Mouse (Mus musculus) macrophage (primary cell): ENCODE measurements around the gene Mrtfb. TPM values are rescaled to one million over a fixed set of nuclear protein-coding genes. Genes with fewer than 3 reads are reported as not detected.

Source experiments
- H3K27ac ChIP-seq: fragments of 350-480 bp; formaldehyde crosslinking; 2 replicates; pipeline ENCODE4 v1.9.0; 2021
- H3K36me3 ChIP-seq: fragments of 350-480 bp; formaldehyde crosslinking; 2 replicates; pipeline ENCODE4 v1.9.0; 2021; ENCODE audit errors: inconsistent target
- H3K4me3 ChIP-seq: fragments of 350-480 bp; formaldehyde crosslinking; 2 replicates; pipeline ENCODE4 v1.9.0; 2021; ENCODE audit errors: inconsistent target
- H3K79me2 ChIP-seq: fragments of 350-480 bp; formaldehyde crosslinking; 2 replicates; pipeline ENCODE4 v1.9.0; 2021; ENCODE audit errors: inconsistent target
- WGBS: methylation state at CpG from one replicate; pipeline ENCODE4 v1.1.7; 2026; ENCODE audit warnings: inconsistent platforms; ENCODE audit not compliant: missing documents; 5-methylcytosine and 5-hydroxymethylcytosine counted together
- polyA plus RNA-seq: library from polyadenylated mRNA; stranded (reverse); fragments of 250-400 nt; gene quantifications from 3 replicates; pipeline ENCODE4 v1.2.4, GENCODE M21; 2018; ENCODE audit warnings: inconsistent platforms

Gene Mrtfb
- polyA plus RNA-seq, 1 experiment from 2014 or later: 27.0 TPM

- peaks cover 36% of the 10 kb centered on the region for H3K36me3 ChIP-seq
- 98% methylated on average over 6 of the region's 6 CpGs for WGBS
- H3K27ac ChIP-seq: no peak overlapping the region
- no peaks in the 10 kb centered on the region for H3K79me2 ChIP-seq
- H3K4me3 ChIP-seq: no peak overlapping the region
Observed at GRCm38 (mm10) chr16:13415465-13415864, 159.2 kb downstream of the Mrtfb start.

- Histone ChIP-seq H3K36me3 (peaks cover 26% of the 10 kb centered on the region), H3K4me3 (no peak overlapping the region), H3K79me2 (no peaks in the 10 kb centered on the region), H3K27ac (no peak overlapping the region)
- WGBS: 75% methylated on average over 10 of the region's 10 CpGs
Observed at GRCm38 (mm10) chr16:13416465-13416864, 160.2 kb downstream of the Mrtfb start.

- WGBS: 75% methylated on average over 5 of the region's 5 CpGs
- Histone ChIP-seq H3K79me2 (no peaks in the 10 kb centered on the region), H3K36me3 (peaks cover 12% of the 10 kb centered on the region), H3K27ac (no peak overlapping the region), H3K4me3 (no peak overlapping the region)
Observed at GRCm38 (mm10) chr16:13417904-13418303, 161.6 kb downstream of the Mrtfb start.

- H3K27ac ChIP-seq: no peak overlapping the region
- H3K36me3 ChIP-seq: no peaks in the 10 kb centered on the region
- 4% methylated on average over 2 of the region's 2 CpGs for WGBS
- no peak overlapping the region for H3K4me3 ChIP-seq
- no peaks in the 10 kb centered on the region for H3K79me2 ChIP-seq
Observed at GRCm38 (mm10) chr16:13419752-13420151, 163.5 kb downstream of the Mrtfb start.

- H3K36me3 ChIP-seq: no peaks in the 10 kb centered on the region
- H3K27ac ChIP-seq: no peak overlapping the region
- no peak overlapping the region for H3K4me3 ChIP-seq
- 82% methylated on average over 3 of the region's 3 CpGs for WGBS
- H3K79me2 ChIP-seq: no peaks in the 10 kb centered on the region
Observed at GRCm38 (mm10) chr16:13422522-13422921, 166.2 kb downstream of the Mrtfb start.

GRCm38 (mm10) chr16:13423587-13424355, 167.5 kb downstream of the Mrtfb start:
- WGBS: 48% methylated on average over 8 of the region's 8 CpGs
- Histone ChIP-seq H3K36me3 (no peaks in the 10 kb centered on the region), H3K27ac (no peak overlapping the region), H3K79me2 (no peaks in the 10 kb centered on the region), H3K4me3 (no peak overlapping the region)

- WGBS: 96% methylated on average over 6 of the region's 6 CpGs
- no peaks in the 10 kb centered on the region for H3K36me3 ChIP-seq
- H3K4me3 ChIP-seq: no peak overlapping the region
- no peak overlapping the region for H3K27ac ChIP-seq
- no peaks in the 10 kb centered on the region for H3K79me2 ChIP-seq
Observed at GRCm38 (mm10) chr16:13425804-13426203, 169.5 kb downstream of the Mrtfb start.

GRCm38 (mm10) chr16:13426831-13427589, 170.7 kb downstream of the Mrtfb start:
- Histone ChIP-seq H3K79me2 (no peaks in the 10 kb centered on the region), H3K36me3 (no peaks in the 10 kb centered on the region), H3K4me3 (no peak overlapping the region), H3K27ac (no peak overlapping the region)
- WGBS: 89% methylated on average over 10 of the region's 10 CpGs

- 52% methylated on average over 4 of the region's 5 CpGs for WGBS
- Histone ChIP-seq H3K79me2 (no peaks in the 10 kb centered on the region), H3K4me3 (no peak overlapping the region), H3K27ac (no peak overlapping the region), H3K36me3 (no peaks in the 10 kb centered on the region)
Observed at GRCm38 (mm10) chr16:13428077-13428476, 171.8 kb downstream of the Mrtfb start.

- no peak overlapping the region for H3K27ac ChIP-seq
- no peak overlapping the region for H3K4me3 ChIP-seq
- 100% methylated on average over 1 of the region's 1 CpGs for WGBS
Observed at GRCm38 (mm10) chr16:13428806-13429205, 172.5 kb downstream of the Mrtfb start.

GRCm38 (mm10) chr16:13429921-13430606, 173.8 kb downstream of the Mrtfb start:
- Histone ChIP-seq H3K79me2 (no peaks in the 10 kb centered on the region), H3K36me3 (no peaks in the 10 kb centered on the region), H3K4me3 (no peak overlapping the region), H3K27ac (no peak overlapping the region)
- 88% methylated on average over 7 of the region's 7 CpGs for WGBS

More at GRCm38 (mm10) chr16:13428806-13429205, 172.5 kb downstream of the Mrtfb start:
- Histone ChIP-seq H3K36me3 (no peaks in the 10 kb centered on the region), H3K79me2 (no peaks in the 10 kb centered on the region)

- Histone ChIP-seq H3K4me3 (no peak overlapping the region), H3K27ac (no peak overlapping the region), H3K79me2 (no peaks in the 10 kb centered on the region), H3K36me3 (no peaks in the 10 kb centered on the region)
- 81% methylated on average over 1 of the region's 1 CpGs for WGBS
Observed at GRCm38 (mm10) chr16:13430940-13431339, 174.7 kb downstream of the Mrtfb start.

GRCm38 (mm10) chr16:13435627-13436026, 179.3 kb downstream of the Mrtfb start:
- WGBS: 100% methylated on average over 2 of the region's 2 CpGs

GRCm38 (mm10) chr16:13437037-13437769, 180.9 kb downstream of the Mrtfb start:
- WGBS: under 1% methylated on average over 58 of the region's 58 CpGs
- peak overlapping the region; percentile 14; the same call in 1 of the 2 replicates for H3K27ac ChIP-seq
- no peaks in the 10 kb centered on the region for H3K36me3 ChIP-seq
- H3K4me3 ChIP-seq: peak overlapping the region; percentile 74
- no peaks in the 10 kb centered on the region for H3K79me2 ChIP-seq

More at GRCm38 (mm10) chr16:13435627-13436026, 179.3 kb downstream of the Mrtfb start:
- Histone ChIP-seq H3K4me3 (no peak overlapping the region), H3K79me2 (no peaks in the 10 kb centered on the region), H3K27ac (no peak overlapping the region), H3K36me3 (no peaks in the 10 kb centered on the region)
